Mouse (Mus musculus) cerebellum, postnatal 25 days (tissue): ENCODE data around the gene Mef2a.

Experiments
- DNase-seq, 2 experiments: peaks; one replicate each; pipeline ENCODE4 v3.0.0; 2021; ENCODE audit warnings: mixed read lengths in 2 of 2

Gene Mef2a

GRCm38 (mm10) chr7:67243121-67243893 is 129.4 kb downstream of the Mef2a start:
- DNase-seq = peak in 1 of 2 experiments; percentile 37

GRCm38 (mm10) chr7:67241969-67242368 is 130.7 kb downstream of the Mef2a start:
- no peak for DNase-seq

- no peak for DNase-seq
These were observed 134.9 kb downstream of the Mef2a start for GRCm38 (mm10) chr7:67237752-67238151.

DNA sequence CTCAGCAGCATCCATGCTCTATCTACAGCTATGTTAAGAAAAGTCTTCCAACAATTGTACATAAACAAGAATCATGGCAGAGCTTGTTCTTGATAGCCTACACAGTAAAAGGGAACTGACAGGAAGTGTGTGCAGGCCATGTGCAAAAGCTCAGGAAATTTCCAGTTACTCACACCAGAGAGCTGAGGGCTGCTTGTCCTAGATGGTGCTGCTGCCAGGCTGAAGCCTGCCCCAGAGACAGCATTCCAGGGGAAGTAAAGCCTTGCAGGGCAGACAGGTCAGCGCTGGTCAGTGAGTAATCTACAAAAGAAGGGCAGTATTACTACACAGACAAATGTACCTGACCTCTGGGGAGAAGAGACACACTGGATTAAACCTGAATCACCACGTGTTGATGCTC is 136.3 kb downstream of the Mef2a start:
- no peak for DNase-seq

DNA sequence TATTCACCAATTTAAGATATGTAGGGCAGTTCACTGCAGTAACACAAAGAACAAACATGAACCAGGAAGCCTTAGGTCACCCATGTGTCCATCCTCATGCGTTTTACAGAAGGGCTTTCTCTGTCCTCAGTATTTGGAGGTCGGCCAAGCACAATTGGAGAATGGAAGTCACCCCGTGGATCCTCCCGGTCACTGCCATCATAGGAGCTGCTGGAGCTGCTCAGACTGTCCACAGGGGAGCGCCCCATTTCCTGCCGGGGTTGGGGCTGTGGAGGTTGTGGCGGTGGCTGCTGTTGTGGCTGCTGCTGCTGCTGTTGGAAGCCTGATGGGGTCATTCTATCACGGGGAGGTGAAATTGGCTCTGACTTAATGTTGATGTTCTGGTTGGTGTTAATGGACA is 137.9 kb downstream of the Mef2a start:
- peak; percentile 42 to 60 for DNase-seq

DNA sequence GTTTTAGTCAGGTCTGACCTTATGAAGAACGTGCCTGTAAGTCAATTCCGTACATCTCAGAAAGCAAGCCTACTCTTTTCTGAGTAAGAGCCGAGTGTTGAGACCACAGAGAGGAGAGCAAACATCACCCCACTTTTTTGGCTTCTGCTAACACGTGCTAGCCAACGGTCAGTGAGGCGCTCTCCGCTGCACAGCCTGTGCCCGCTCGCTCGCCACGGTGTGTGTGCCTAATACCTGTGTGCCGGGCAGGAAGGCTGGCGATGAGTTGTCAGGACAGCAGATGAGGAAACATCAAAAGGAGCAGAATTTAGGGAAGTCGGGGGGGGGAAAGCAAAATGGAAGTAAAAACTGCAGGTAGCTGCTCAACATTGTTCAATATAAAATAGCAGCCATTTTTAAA is 140.2 kb downstream of the Mef2a start:
- peak in 1 of 2 experiments; percentile 8 for DNase-seq

DNA sequence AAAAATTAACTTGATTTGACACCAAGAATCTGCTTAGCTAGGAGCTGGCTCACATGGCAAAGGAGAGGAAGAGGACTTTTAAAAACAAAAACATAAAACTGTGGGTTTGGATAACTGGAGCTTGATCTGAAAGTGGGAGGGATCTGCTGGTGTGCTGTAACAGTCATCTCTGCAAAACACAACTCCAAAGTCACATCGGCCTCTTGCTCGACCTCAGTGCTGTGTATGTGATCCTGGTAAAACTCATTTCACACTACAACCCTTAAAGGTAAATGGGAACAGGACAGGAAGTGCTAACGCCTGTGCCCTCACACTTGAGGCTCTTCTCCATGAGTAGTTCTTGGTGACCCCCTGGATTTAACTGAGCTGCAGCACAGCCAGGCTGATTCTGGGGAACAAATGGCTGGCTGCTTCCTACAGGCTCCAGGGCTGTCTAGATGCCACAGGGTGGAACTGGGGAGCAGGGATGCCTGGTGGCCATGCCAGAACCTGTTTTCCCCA is 142.0 kb downstream of the Mef2a start:
- no peak for DNase-seq

DNA sequence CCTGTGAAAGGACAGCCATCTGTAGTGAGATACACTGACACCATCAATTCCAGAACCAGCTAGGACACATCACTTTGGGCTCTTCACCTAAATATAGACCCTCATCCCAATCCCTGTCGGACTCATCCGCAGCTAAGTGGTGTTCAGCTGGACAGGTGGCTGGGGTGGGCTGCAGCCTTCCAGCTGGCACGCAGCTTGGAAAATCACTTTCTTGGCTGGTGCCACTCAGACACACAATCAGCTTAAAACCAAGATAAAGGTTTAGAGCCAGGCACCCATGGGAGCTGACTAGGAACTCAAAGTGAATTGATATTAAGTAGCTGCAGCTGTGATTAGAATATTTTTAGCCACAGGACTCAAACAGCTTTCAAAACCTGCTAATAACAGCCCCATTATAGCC is 142.4 kb downstream of the Mef2a start:
- peak; percentile 38 to 47 for DNase-seq

- no peak for DNase-seq
These were observed 143.0 kb downstream of the Mef2a start for GRCm38 (mm10) chr7:67229701-67230100.

DNA sequence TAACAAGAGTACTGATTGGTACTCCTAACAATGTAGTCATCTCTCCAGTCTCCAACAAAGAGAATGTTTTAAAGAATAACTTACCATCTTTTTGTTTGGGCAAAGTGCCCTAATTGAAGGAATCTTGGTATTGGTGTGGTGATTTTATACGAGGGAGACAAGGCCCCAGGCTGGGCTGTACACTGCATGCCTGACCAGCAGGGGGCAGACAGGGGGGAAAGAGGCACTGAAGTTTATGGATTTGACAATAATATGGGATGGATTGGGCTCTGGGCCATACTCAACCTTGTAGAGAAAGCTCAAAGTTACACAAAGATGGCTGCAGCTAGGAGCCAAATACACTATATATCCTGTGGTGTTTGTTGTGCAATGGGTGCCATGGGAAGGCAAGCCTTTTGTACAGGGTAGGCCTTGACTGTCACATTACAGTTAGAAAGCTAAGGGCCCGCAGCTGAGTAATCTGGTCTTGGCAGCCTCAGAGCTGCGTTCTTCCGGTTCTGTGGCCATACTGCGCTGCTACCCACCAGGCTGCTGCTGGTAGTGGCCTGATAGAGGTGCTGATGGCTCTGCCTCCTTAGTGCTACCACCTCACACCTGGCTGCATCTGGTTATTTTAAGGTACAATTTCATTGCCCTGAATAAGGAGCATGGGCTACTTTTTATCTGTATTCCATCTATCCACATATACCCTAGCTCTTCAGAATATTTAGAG is 143.6 kb downstream of the Mef2a start:
- peak in 1 of 2 experiments; percentile 59 for DNase-seq

DNA sequence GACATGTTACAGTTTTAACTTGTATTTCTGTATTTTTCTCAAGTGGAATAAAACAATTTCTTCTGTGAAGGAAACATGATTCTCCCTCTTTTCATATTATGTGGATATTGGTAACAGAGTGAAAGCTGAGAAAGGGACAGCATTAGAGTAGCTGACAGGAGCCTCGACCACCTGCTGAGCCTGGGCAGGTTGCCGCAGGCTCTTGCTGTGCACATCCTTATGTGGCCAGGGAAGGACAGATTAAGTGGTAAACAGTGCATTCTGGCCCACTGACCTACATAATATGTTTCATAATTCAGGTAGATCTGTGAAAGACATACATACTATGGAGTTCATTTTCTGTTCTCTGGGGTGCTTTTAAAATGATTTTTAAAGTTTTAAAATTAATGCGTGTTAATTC is 144.3 kb downstream of the Mef2a start:
- DNase-seq = peak; percentile 91 to 95

DNA sequence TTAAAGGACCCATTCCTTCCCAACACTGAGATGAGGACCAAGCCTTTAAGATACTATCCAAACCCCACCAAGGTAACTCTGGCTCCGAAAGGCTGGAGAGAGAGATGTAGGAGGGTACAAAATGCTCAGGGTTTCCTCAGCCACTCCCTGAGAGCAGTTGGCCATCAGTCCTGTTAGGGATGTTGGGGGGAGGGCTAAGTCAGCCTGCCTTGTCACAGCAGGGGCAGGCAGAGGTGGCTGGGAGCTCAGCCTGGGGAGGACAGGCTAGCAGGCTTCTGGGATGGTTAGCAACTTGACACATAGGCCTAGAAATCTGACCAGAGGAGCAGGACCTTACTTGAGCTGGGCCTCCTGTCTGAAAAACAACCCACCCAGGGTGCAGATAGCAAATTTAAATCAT is 145.1 kb downstream of the Mef2a start:
- no peak for DNase-seq

GRCm38 (mm10) chr7:67225943-67226625 is 146.6 kb downstream of the Mef2a start:
- DNase-seq = no peak

- peak; percentile 96 to 98 for DNase-seq
These were observed 150.3 kb downstream of the Mef2a start, which contains the start of gene Lysmd4 for GRCm38 (mm10) chr7:67222220-67222862. Lysmd4 (plus strand) TSS chr7:67222544.

GRCm38 (mm10) chr7:67217025-67217424 is 155.6 kb downstream of the Mef2a start:
- DNase-seq = peak; percentile 64 to 84

DNA sequence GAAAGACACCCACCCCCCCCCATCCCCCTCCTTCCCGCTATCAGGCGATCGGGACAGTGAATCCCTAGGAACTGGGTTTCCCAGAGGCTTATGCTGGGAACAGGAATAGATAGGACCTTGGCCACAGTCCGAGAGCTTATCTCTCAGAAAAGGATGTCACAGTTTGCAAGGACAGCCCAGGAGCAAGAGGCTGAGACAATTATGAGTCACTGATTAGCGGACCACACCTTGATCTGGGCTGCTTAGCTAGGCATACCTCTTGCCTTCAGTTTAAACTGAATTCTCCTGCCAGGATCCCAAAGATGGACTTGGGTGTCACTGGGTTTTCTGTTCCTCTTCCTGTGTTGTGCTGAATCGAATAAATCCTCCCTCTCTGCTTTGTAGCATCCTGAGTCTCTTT is 156.3 kb downstream of the Mef2a start:
- no peak for DNase-seq

DNA sequence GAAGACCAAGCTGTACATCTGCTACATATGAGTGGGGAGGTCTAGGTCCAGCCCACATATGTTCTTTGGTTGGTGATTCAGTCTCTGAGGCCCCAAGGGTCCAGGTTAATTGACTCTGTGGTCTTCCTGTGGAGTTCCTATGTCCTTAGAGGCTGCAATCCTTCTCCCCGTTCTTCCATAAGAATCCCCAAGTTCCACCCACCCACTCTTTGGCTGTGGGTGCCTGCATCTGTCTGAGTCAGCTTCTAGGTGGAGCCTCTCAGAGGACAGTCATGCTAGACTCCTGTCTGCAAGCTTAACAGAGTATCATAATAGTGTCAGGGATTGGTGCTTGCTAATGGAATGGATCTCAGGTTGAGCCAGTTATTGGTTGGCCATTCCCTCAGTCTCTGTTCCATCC is 159.1 kb downstream of the Mef2a start:
- DNase-seq = no peak

GRCm38 (mm10) chr7:67211971-67212370 is 160.7 kb downstream of the Mef2a start:
- no peak for DNase-seq

- DNase-seq = no peak
These were observed 161.3 kb downstream of the Mef2a start for GRCm38 (mm10) chr7:67211341-67211740.

DNA sequence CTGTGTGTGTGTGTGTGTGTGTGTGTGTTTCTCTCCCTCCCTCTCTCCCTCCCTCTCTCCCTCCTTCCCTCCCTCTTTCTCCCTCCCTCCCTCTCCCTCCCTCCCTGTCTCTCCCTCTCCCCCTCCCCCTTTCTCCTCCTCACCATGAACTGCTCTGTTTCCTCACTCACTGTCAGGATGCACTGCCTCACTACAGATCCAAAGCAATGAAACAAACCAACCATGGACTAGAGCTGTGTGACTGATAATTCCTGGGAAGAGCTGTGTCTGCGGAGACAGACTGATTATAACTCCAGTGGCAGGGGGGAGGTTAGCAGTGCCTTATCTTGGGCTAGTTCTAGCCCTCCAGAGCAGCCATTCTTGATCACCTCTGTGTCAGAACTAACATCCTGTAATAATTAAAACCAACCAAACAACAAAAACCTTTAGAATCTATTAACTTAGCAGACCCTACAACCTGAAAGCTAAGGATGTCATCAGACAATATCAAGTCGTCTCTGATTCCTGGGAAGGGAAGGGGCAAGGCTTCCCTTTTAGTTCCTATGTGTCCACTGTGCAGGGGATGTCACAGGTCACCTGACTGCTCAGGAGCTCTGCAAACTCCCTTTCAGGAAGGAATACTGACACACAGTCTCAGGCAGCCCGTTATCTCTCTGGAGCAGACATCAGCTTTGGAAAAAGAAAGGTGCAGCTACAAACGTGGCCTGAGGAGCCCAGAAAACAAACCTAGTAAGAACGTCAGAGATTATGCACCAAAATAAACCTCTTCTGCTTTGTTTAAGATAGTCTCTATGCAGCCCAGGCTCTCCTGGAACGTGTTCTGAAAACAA is 162.4 kb downstream of the Mef2a start:
- DNase-seq = no peak

DNA sequence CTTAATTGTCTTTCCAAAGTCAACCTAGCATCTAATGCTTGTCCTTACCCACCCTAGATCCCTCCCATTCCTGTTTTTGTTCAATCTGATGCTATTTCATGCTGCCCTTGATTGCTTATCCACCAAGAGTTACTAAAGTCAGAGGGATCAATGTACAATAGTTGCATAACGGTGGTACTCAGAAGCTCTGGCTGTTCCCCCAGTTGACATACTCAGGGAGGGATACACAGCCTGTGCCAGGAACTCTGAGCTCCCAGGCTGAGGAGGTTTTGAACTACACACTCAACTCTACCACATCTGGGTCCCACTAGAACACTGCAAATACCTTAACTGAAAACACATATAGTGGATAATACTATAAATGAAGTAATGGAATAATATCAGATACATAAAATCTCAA is 164.3 kb downstream of the Mef2a start:
- no peak for DNase-seq

- no peak for DNase-seq
These were observed 165.0 kb downstream of the Mef2a start for GRCm38 (mm10) chr7:67207701-67208100.
